Mouse (Mus musculus) myocyte (in vitro differentiated cells): Measurements from ENCODE around the gene Cgnl1.

Experiments used
- CEBPB ChIP-seq: IDR thresholded peaks from 2 replicates; pipeline ENCODE4 v1.6.1; 2011; ENCODE audit warnings: mild to moderate bottlenecking, moderate library complexity; ENCODE audit not compliant: poor library complexity, insufficient read depth, severe bottlenecking
- E2F4 ChIP-seq: IDR thresholded peaks from one replicate; pipeline ENCODE4 v1.6.1; 2011; ENCODE audit warnings: mild to moderate bottlenecking, control low read depth, moderate library complexity; ENCODE audit not compliant: insufficient read depth
- MYOD1 ChIP-seq, 3 experiments: IDR thresholded peaks; one replicate each; pipeline ENCODE4 v1.6.1; 2011; ENCODE audit warnings: control low read depth in 2 of 3, low read depth in 2 of 3, mild to moderate bottlenecking in 2 of 3, moderate library complexity in 1 of 3; ENCODE audit not compliant: insufficient read length in 2 of 3, control insufficient read depth in 1 of 3
- MYOG ChIP-seq, 3 experiments: IDR thresholded peaks; one replicate each; pipeline ENCODE4 v1.6.1; 2011; ENCODE audit warnings: control low read depth in 2 of 3, low read depth in 2 of 3, mild to moderate bottlenecking in 2 of 3; ENCODE audit not compliant: insufficient read length in 2 of 3, control insufficient read depth in 1 of 3, insufficient read depth in 1 of 3
- POLR2A ChIP-seq: IDR thresholded peaks from one replicate; pipeline ENCODE4 v1.6.1; 2011; ENCODE audit warnings: low read depth, mild to moderate bottlenecking, control low read depth, moderate library complexity; ENCODE audit not compliant: insufficient read length
- POLR2AphosphoS2 ChIP-seq: IDR thresholded peaks from one replicate; pipeline ENCODE4 v1.6.1; 2011; ENCODE audit warnings: low read depth, control low read depth; ENCODE audit not compliant: insufficient read length
- SRF ChIP-seq: IDR thresholded peaks from one replicate; pipeline ENCODE4 v1.6.1; 2011; ENCODE audit warnings: low read depth; ENCODE audit not compliant: control insufficient read depth, insufficient read length
- TCF12 ChIP-seq: IDR thresholded peaks from one replicate; pipeline ENCODE4 v1.6.1; 2011; ENCODE audit warnings: mild to moderate bottlenecking, control low read depth; ENCODE audit not compliant: poor library complexity, insufficient read depth, severe bottlenecking
- USF1 ChIP-seq: IDR thresholded peaks from one replicate; pipeline ENCODE4 v1.6.1; 2011; ENCODE audit warnings: low read depth, mild to moderate bottlenecking, control low read depth, moderate library complexity

GRCm38 (mm10) chr9:71672495-71672894 is 98.9 kb downstream of the Cgnl1 start:
- no peak for TF ChIP-seq MYOG (IDR thresholded peaks at IDR 0.05; ENCODE audit: control insufficient read depth in 1 of 3, insufficient read depth in 1 of 3, insufficient read length in 2 of 3, low read depth in 2 of 3)
- no peak for TF ChIP-seq E2F4
- TF ChIP-seq CEBPB: no peak
- no peak for TF ChIP-seq MYOD1 (IDR thresholded peaks at IDR 0.05; ENCODE audit: control insufficient read depth in 1 of 3, insufficient read length in 2 of 3, low read depth in 2 of 3)
- TF ChIP-seq POLR2A: no peak
- TF ChIP-seq POLR2AphosphoS2: no peak
- TF ChIP-seq USF1: no peak
- TF ChIP-seq SRF: no peak
- TF ChIP-seq TCF12: no peak
